Mouse (Mus musculus) cortical plate, adult 2 months (tissue): ENCODE results near the gene Rabggta. TPM values are rescaled to one million over a fixed set of nuclear protein-coding genes. Genes with fewer than 3 reads are reported as not detected.

Source experiments
- H3K27ac ChIP-seq: fragments of 200-500 bp; 2 replicates; pipeline ENCODE4 v1.5.1; 2012; ENCODE audit warnings: low read length, control low read depth, inconsistent platforms; ENCODE audit not compliant: insufficient read depth
- H3K4me1 ChIP-seq: fragments of 200-500 bp; 2 replicates; pipeline ENCODE4 v1.6.1; 2011; ENCODE audit warnings: low read length; ENCODE audit not compliant: control insufficient read depth, insufficient read depth
- H3K4me3 ChIP-seq: fragments of 200-500 bp; 2 replicates; pipeline ENCODE4 v1.5.1; 2011; ENCODE audit warnings: mild to moderate bottlenecking, low read length, control low read depth; ENCODE audit not compliant: insufficient read depth
- CTCF ChIP-seq: fragments of 200-500 bp; IDR thresholded peaks from 2 replicates; pipeline ENCODE4 v1.5.1; 2011; ENCODE audit warnings: mild to moderate bottlenecking, control low read depth, low read length; ENCODE audit not compliant: insufficient read depth; ENCODE audit errors: extremely low read depth
- POLR2A ChIP-seq: fragments of 200-500 bp; IDR thresholded peaks from 2 replicates; pipeline ENCODE4 v1.6.1; 2011; ENCODE audit warnings: mild to moderate bottlenecking, low read length, control low read depth; ENCODE audit not compliant: insufficient read depth; ENCODE audit errors: extremely low read depth
- polyA plus RNA-seq: library from polyadenylated mRNA; depleted of rRNA; stranded (reverse); fragments of >200 nt; gene quantifications from 2 replicates; pipeline ENCODE4 v1.2.3, GENCODE M21; 2012

Gene Rabggta
- polyA plus RNA-seq, 1 experiment, result 67.9 TPM

DNA sequence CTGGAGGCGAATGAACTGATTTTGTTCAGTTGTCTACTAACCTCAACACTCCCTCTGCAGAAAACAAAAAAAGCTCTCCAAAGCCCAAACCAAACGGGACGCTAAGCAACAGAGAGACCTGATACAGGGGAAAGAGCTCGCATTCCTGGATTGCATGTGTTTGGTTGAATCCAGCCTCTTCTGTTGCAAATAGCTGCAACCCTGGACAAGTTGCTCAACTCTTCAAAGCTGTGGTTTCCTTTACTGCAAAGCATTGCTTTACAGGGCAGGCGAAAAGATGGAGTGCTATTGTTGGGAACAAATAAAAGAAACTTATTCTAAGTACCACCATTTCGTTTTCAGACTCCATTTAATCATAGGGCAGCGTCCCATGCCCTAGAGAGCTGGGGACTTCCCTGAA is 12.8 kb upstream of the Rabggta start:
- Histone ChIP-seq H3K4me1 (peaks cover 2% of the 10 kb centered on the region; the same call in 1 of the 2 replicates), H3K27ac (no peak overlapping the region), H3K4me3 (no peak overlapping the region)
- no peak for TF ChIP-seq CTCF
- no peak for TF ChIP-seq POLR2A

DNA sequence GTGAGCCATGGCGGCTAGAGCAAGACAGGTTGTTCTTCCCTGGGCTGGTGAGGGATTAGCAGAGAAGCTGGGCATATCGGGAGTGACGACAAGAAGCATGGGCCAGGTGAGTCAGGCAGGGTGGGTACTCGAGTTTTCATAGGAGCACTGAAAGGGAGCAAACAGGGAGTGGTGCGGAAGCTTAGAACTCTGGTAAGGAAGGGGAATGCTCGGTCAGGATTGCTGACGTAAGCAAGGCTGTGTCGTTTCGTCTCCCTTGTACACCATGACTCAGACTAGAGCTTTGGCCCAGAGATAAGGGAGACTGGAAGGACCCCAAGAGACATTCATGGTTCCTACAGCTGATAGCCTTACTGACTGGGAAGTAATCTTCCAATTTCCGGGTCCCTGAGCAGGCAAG is 11.8 kb upstream of the Rabggta start:
- H3K4me3 ChIP-seq, result no peak overlapping the region
- H3K4me1 ChIP-seq, result peaks cover 2% of the 10 kb centered on the region; the same call in 1 of the 2 replicates
- TF ChIP-seq CTCF (no peak), POLR2A (no peak)
- no peak overlapping the region for H3K27ac ChIP-seq

DNA sequence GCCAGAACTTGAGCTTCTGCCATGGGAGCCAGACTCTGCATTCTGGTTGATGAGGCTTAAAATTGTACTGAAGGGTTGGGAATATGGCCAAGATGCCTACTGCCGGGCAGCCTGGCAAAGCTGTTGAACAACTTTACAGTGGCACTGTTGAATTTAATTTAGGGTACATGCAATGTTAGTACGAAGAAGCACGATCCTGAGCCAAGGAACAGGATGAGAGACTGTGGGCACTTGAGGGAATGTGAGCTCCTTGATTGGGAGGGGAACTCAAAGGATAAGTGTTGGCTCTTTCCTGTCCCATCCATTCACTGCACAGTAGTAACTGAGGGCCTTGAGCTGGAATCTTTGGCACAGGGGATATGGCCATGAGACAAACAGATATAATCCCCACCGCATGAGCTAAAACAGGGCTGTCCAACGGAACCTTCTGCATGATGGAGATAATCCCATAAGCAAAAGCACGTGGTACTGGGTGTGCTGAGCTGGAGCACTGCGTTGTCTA is 8.5 kb upstream of the Rabggta start:
- peaks cover 2% of the 10 kb centered on the region; the same call in 1 of the 2 replicates for H3K4me1 ChIP-seq
- TF ChIP-seq CTCF (no peak), POLR2A (no peak)
- no peak overlapping the region for H3K27ac ChIP-seq
- no peak overlapping the region for H3K4me3 ChIP-seq

DNA sequence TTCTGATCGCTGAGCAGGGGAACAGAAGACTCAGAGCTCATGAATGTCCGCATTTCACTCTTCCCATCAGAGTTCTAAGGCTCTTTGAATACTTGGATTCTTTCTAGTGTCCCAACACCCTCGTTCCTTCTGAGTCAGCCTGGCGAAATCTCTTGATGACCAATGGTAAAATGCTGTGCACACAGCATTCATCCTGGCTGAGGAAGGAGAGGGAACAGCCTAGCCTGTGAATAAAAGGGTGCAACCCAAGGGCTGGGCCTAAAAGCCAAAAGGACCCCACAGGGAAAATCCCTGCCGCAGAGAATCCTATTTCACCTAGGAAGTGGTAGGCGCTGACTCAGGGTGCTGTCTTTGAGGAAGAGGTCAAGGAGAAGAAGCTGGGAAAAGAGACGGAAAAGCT is 8.1 kb upstream of the Rabggta start:
- Histone ChIP-seq H3K4me1 (peaks cover 2% of the 10 kb centered on the region; the same call in 1 of the 2 replicates), H3K27ac (peak overlapping the region; percentile 28; the same call in 1 of the 2 replicates), H3K4me3 (no peak overlapping the region)
- TF ChIP-seq POLR2A, result no peak
- TF ChIP-seq CTCF, result no peak

DNA sequence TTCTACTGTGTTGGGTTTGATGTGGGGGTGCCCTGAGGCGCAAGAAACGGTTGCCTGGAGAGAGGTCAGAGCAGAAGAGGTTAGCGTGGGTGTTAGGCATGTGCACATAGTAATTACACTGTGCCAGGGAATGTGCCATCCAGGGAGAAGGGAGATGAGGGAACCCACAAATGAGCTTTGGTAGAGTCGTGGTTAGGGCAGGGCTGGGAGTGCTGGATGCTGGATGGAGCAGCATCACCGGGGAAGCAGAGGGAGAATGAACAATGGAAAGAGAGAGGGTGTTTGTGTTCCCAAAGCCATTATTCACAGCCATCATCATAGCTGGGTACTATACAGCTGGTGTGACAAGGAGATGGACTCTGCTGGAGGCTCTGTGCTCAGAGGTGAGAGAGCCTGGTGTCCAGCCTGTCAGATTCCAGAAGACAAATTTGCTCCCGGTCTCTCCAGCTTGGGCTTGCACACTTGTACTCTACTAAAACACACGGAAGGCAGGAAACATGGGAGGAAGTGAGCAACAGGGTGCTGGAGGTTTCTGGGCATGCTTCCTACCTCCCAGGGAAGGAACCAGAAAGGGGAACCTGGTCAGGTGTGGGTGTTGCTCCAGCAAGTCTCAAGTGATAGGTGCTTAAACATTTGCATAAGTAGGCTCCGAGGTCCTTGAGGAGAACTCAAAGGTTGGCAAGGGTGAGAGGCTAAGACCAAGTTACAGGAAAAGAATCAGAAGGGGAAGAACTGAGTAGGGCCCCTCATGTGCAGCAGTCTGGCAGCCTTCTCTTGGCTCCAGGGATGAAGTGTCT is 6.0 kb upstream of the Rabggta start:
- Histone ChIP-seq H3K4me1 (peaks cover 2% of the 10 kb centered on the region; the same call in 1 of the 2 replicates), H3K4me3 (no peak overlapping the region), H3K27ac (no peak overlapping the region)
- TF ChIP-seq CTCF (no peak), POLR2A (no peak)

DNA sequence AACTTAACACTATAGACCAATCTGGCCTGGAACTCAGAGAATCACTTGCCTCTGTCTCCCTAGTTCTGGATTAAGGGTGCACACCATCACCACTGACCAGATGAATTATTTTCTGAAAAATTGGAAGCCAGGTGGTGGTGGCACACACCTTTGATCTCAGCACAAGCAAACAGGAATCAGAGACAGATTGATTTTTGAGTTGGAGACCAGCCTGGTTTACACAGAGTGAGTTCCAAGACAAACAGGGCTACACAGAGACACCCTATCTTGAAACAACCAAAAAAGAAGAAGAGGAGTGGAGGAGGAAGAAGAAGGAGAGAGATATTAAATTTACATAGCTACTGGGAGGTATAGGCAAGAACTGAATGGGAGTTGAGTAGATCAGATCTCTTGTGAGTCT is 4.2 kb upstream of the Rabggta start:
- TF ChIP-seq POLR2A, result no peak
- no peak for TF ChIP-seq CTCF
- no peak overlapping the region for H3K27ac ChIP-seq
- no peak overlapping the region for H3K4me3 ChIP-seq
- H3K4me1 ChIP-seq, result peaks cover 2% of the 10 kb centered on the region; the same call in 1 of the 2 replicates

DNA sequence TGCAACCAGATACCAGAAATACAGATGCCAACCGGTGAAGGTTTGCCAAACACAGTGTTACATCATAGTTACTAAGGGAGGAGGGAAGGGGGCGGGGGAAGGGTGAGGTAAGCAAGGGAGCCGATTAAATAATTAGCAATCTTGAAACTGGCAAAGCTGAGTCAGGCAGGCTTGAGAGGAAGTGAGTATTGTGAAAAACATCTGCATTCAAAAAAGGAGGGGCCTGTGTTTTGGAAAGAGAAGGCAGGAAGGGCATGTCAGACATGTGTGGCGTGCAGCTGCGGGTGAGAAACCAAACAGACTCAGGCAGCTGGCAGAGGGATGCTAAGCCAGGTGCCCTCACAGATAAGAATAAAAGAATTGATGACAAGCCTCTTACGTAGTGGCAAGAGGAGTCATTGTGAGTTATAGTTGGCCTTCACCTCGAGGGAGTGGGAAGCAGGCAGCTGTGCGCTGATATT is 2.4 kb upstream of the Rabggta start:
- no peak overlapping the region for H3K27ac ChIP-seq
- H3K4me3 ChIP-seq, result no peak overlapping the region
- no peaks in the 10 kb centered on the region for H3K4me1 ChIP-seq
- TF ChIP-seq POLR2A (no peak), CTCF (no peak)

DNA sequence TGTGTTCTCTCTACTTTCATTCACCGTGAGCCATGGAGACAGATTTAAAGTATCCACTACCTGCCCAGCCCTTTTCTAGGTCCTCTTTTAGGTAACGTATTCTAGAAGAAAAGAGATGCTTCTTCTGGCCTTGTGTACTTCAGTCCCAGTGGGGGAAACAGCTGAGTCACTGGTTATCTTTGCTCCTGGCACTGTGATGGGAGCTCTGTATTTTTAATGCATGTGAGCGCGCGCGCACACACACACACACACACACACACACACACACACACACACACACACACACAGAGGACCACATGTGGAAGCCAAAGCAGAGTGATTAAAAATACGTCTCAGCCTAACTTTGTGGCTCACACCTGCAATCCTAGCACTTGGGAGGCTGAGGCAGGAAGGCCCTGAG is 1.4 kb upstream of the Rabggta start:
- Histone ChIP-seq H3K4me1 (no peaks in the 10 kb centered on the region), H3K27ac (no peak overlapping the region), H3K4me3 (no peak overlapping the region)
- TF ChIP-seq POLR2A, result no peak
- no peak for TF ChIP-seq CTCF

DNA sequence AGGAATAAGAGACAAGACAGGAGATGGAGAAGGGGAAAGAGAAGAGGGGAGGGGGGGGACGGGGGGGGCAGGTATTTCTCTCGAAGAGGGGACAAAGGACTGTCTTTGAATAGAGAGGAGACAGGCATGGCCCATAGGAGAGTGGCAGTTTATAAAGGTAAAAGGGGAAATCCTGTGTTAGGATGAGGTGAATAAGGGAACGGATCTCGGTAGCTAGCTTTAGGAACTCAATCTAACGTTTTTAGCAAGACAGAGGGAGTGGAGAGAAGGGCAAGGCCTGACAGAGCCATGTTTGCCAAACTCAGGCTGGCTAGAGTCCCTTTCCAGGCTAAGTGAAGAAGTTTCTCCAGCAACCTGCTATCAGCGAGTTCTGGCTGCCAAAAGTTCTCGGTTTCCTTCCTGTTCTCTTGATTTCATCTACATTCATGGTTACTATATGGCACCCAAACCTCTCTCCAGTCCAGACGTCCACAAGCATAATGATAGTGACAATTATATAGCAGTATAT is 429 bp upstream of the Rabggta start:
- H3K4me3 ChIP-seq, result peak overlapping the region; percentile 62
- H3K27ac ChIP-seq, result no peak overlapping the region
- TF ChIP-seq CTCF, result no peak
- no peak for TF ChIP-seq POLR2A
- H3K4me1 ChIP-seq, result no peaks in the 10 kb centered on the region

DNA sequence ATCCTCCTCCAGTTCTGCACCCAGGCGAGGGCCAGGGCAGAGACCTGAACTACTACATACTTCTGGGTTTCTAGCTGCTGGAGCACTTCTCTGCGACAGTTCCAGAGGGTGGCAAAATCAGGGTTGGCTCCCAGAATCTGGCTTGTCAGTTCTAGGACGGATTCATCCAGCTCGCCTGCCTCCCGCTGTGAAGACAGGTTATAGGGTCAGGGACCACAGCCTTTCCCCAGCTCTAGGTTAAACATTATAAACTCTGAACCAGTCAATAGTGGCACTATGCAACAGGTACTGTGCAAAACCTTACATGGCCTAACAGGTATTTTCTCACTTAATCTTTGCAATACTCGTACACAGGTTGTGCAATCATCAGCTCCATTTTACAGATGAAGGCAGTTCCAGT is 987 bp downstream of the Rabggta start:
- no peak overlapping the region for H3K27ac ChIP-seq
- TF ChIP-seq CTCF, result no peak
- TF ChIP-seq POLR2A, result no peak
- peak overlapping the region; percentile 62; the same call in 1 of the 2 replicates for H3K4me3 ChIP-seq
- H3K4me1 ChIP-seq, result no peaks in the 10 kb centered on the region
